Mouse (Mus musculus) frontal cortex, postnatal 36 days (tissue): ENCODE measurements around the gene Fam3b.

Experiments
- DNase-seq, 2 experiments: peaks; one replicate each; pipeline ENCODE4 v3.0.0; 2022; ENCODE audit warnings: low spot score in 2 of 2

Gene Fam3b

GRCm38 (mm10) chr16:97492369-97492768, 22.2 kb downstream of the Fam3b start:
- DNase-seq: no peak

- DNase-seq: no peak
Measured at GRCm38 (mm10) chr16:97478655-97479054, 36.0 kb downstream of the Fam3b start.

GRCm38 (mm10) chr16:97476524-97476923, 38.1 kb downstream of the Fam3b start:
- DNase-seq: no peak

GRCm38 (mm10) chr16:97475581-97475980, 39.0 kb downstream of the Fam3b start:
- no peak for DNase-seq

- no peak for DNase-seq
Measured at GRCm38 (mm10) chr16:97474671-97475070, 39.9 kb downstream of the Fam3b start.

GRCm38 (mm10) chr16:97467993-97468791, 46.4 kb downstream of the Fam3b start:
- DNase-seq: no peak

GRCm38 (mm10) chr16:97467472-97467871, 47.1 kb downstream of the Fam3b start:
- no peak for DNase-seq

GRCm38 (mm10) chr16:97466182-97466957, 48.2 kb downstream of the Fam3b start:
- DNase-seq: peak in 1 of 2 experiments; percentile 30

- no peak for DNase-seq
Measured at GRCm38 (mm10) chr16:97462481-97463181, 52.0 kb downstream of the Fam3b start, which contains the start of gene Mx1. Gene Mx1 (minus strand): TSS chr16:97462907.

GRCm38 (mm10) chr16:97461271-97461670, 53.3 kb downstream of the Fam3b start:
- no peak for DNase-seq

- no peak for DNase-seq
Measured at GRCm38 (mm10) chr16:97459831-97460230, 54.8 kb downstream of the Fam3b start.

GRCm38 (mm10) chr16:97447386-97447785, 67.2 kb downstream of the Fam3b start:
- no peak for DNase-seq

GRCm38 (mm10) chr16:97443670-97444263, 70.8 kb downstream of the Fam3b start:
- DNase-seq: no peak

GRCm38 (mm10) chr16:97441967-97442366, 72.6 kb downstream of the Fam3b start:
- DNase-seq: peak; percentile 51 to 71

- no peak for DNase-seq
Measured at GRCm38 (mm10) chr16:97438191-97438590, 76.4 kb downstream of the Fam3b start.

- DNase-seq: no peak
Measured at GRCm38 (mm10) chr16:97437448-97438056, 77.1 kb downstream of the Fam3b start.

GRCm38 (mm10) chr16:97434206-97434605, 80.4 kb downstream of the Fam3b start:
- no peak for DNase-seq

GRCm38 (mm10) chr16:97431328-97431727, 83.3 kb downstream of the Fam3b start:
- DNase-seq: peak; percentile 56 to 70

- DNase-seq: peak in 1 of 2 experiments; percentile 71
Measured at GRCm38 (mm10) chr16:97430091-97430490, 84.5 kb downstream of the Fam3b start.

GRCm38 (mm10) chr16:97428026-97428425, 86.6 kb downstream of the Fam3b start:
- DNase-seq: no peak

GRCm38 (mm10) chr16:97423627-97424026, 91.0 kb downstream of the Fam3b start:
- DNase-seq: no peak
